Mouse (Mus musculus): Measurements from ENCODE around the gene Plac8.

GRCm38 (mm10) chr5:100550151-100550550 lies 21.9 kb downstream of the Plac8 start:
- no peak for TF ChIP-seq CTCF (IDR thresholded peaks at IDR 0.05; ENCODE audit: low read depth, low read length)
- no peak for TF ChIP-seq POLR2A (IDR thresholded peaks at IDR 0.05; ENCODE audit: insufficient read depth, low read length)

Data from ES-Bruce4 (cell line).